Mouse (Mus musculus) liver, embryonic 15.5 days (tissue): Measurements from ENCODE around the gene Fsd1. TPM values are rescaled to one million over a fixed set of nuclear protein-coding genes. Genes with fewer than 3 reads are reported as not detected.

Source experiments
- ATAC-seq: fragments of 200-750 bp; cut with Nextera tagmentation; 2 replicates; pipeline ENCODE4 v1.8.0; 2017; ENCODE audit warnings: moderate number of reproducible peaks, mild to moderate bottlenecking, moderate library complexity; ENCODE audit not compliant: insufficient read depth
- H3K27ac ChIP-seq: fragments of 300-500 bp; sonication (generic); replicated peaks from 2 replicates; pipeline ENCODE4 v1.5.1; 2015; ENCODE audit warnings: mild to moderate bottlenecking, inconsistent platforms
- H3K27me3 ChIP-seq: fragments of 300-500 bp; sonication (generic); 2 replicates; pipeline ENCODE4 v1.6.1; 2015; ENCODE audit warnings: mild to moderate bottlenecking, inconsistent platforms
- H3K36me3 ChIP-seq: fragments of 300-500 bp; sonication (generic); replicated peaks from 2 replicates; pipeline ENCODE4 v1.6.1; 2015; ENCODE audit warnings: moderate library complexity, mild to moderate bottlenecking, inconsistent platforms
- H3K4me1 ChIP-seq: fragments of 300-500 bp; sonication (generic); replicated peaks from 2 replicates; pipeline ENCODE4 v1.6.1; 2015; ENCODE audit warnings: inconsistent platforms
- H3K4me2 ChIP-seq: fragments of 300-500 bp; sonication (generic); 2 replicates; pipeline ENCODE4 v1.6.1; 2015; ENCODE audit warnings: moderate library complexity, mild to moderate bottlenecking, inconsistent platforms
- H3K4me3 ChIP-seq: fragments of 300-500 bp; sonication (generic); replicated peaks from 2 replicates; pipeline ENCODE4 v1.5.1; 2015; ENCODE audit warnings: mild to moderate bottlenecking, inconsistent platforms
- H3K9ac ChIP-seq: fragments of 300-500 bp; sonication (generic); 2 replicates; pipeline ENCODE4 v1.6.1; 2015; ENCODE audit warnings: moderate library complexity, mild to moderate bottlenecking, inconsistent platforms
- H3K9me3 ChIP-seq: fragments of 300-500 bp; sonication (generic); replicated peaks from 2 replicates; pipeline ENCODE4 v1.6.1; 2016; ENCODE audit warnings: inconsistent platforms
- WGBS: fragments of 180-500 bp; shearing (Covaris S2); methylation state at CpG from one replicate; pipeline ENCODE4 v1.1.7; 2015; ENCODE audit warnings: mixed read lengths; ENCODE audit not compliant: insufficient replicate concordance; 5-methylcytosine and 5-hydroxymethylcytosine counted together
- polyA plus RNA-seq: library from polyadenylated mRNA; unstranded; fragments of >200 nt; fragmentation: Nextera tagmentation; extraction: Ambion mirVana; gene quantifications from 2 replicates; pipeline ENCODE4 v1.2.1, GENCODE M21; 2015

Fsd1 gene
- polyA plus RNA-seq, 1 experiment from 2014 or later: 0.13 TPM

GRCm38 (mm10) chr17:55963171-55963570 is 23.1 kb upstream of the Fsd1 start:
- H3K27ac ChIP-seq: peak overlapping the region; percentile 48; the same call in 1 of the 2 replicates
- no peak for ATAC-seq
- 66% methylated on average over 14 of the region's 14 CpGs for WGBS

GRCm38 (mm10) chr17:55964496-55964895 is 21.8 kb upstream of the Fsd1 start:
- H3K36me3 ChIP-seq: peaks cover 56% of the 10 kb centered on the region

More at GRCm38 (mm10) chr17:55963171-55963570, 23.1 kb upstream of the Fsd1 start:
- Histone ChIP-seq H3K36me3 (peaks cover 56% of the 10 kb centered on the region), H3K4me2 (peak overlapping the region; percentile 29), H3K9ac (no peak overlapping the region), H3K27me3 (no peaks in the 10 kb centered on the region), H3K9me3 (no peaks in the 10 kb centered on the region), H3K4me1 (peaks cover 23% of the 10 kb centered on the region), H3K4me3 (no peak overlapping the region)

GRCm38 (mm10) chr17:55964996-55965395 is 21.3 kb upstream of the Fsd1 start:
- ATAC-seq: no peak
- no peaks in the 10 kb centered on the region for H3K9me3 ChIP-seq
- peaks cover 56% of the 10 kb centered on the region for H3K36me3 ChIP-seq
- H3K27me3 ChIP-seq: peaks cover 15% of the 10 kb centered on the region
- WGBS: 70% methylated on average over 9 of the region's 9 CpGs
- peaks cover 9% of the 10 kb centered on the region for H3K4me1 ChIP-seq
- H3K4me2 ChIP-seq: no peak overlapping the region
- no peak overlapping the region for H3K27ac ChIP-seq
- no peak overlapping the region for H3K9ac ChIP-seq
- no peak overlapping the region for H3K4me3 ChIP-seq

More at GRCm38 (mm10) chr17:55964496-55964895, 21.8 kb upstream of the Fsd1 start:
- H3K9me3 ChIP-seq: no peaks in the 10 kb centered on the region
- H3K9ac ChIP-seq: no peak overlapping the region
- no peak overlapping the region for H3K27ac ChIP-seq
- H3K4me3 ChIP-seq: no peak overlapping the region
- ATAC-seq: no peak
- peaks cover 10% of the 10 kb centered on the region for H3K27me3 ChIP-seq
- no peak overlapping the region for H3K4me2 ChIP-seq
- WGBS: 82% methylated on average over 10 of the region's 10 CpGs
- peaks cover 14% of the 10 kb centered on the region for H3K4me1 ChIP-seq

GRCm38 (mm10) chr17:55967186-55967585 is 19.1 kb upstream of the Fsd1 start:
- peaks cover 11% of the 10 kb centered on the region; the same call in 1 of the 2 replicates for H3K4me1 ChIP-seq
- H3K36me3 ChIP-seq: peaks cover 39% of the 10 kb centered on the region
- WGBS: 72% methylated on average over 4 of the region's 4 CpGs
- H3K4me3 ChIP-seq: no peak overlapping the region
- H3K27ac ChIP-seq: no peak overlapping the region
- no peak overlapping the region for H3K9ac ChIP-seq
- no peak overlapping the region for H3K4me2 ChIP-seq
- H3K27me3 ChIP-seq: peaks cover 37% of the 10 kb centered on the region
- H3K9me3 ChIP-seq: no peaks in the 10 kb centered on the region
- ATAC-seq: no peak

GRCm38 (mm10) chr17:55968210-55968609 is 18.1 kb upstream of the Fsd1 start:
- Histone ChIP-seq H3K9me3 (no peaks in the 10 kb centered on the region), H3K36me3 (peaks cover 37% of the 10 kb centered on the region), H3K9ac (no peak overlapping the region), H3K27ac (no peak overlapping the region), H3K27me3 (peaks cover 47% of the 10 kb centered on the region), H3K4me1 (peaks cover 9% of the 10 kb centered on the region; the same call in 1 of the 2 replicates), H3K4me3 (no peak overlapping the region), H3K4me2 (no peak overlapping the region)
- 55% methylated on average over 7 of the region's 7 CpGs for WGBS
- ATAC-seq: no peak

GRCm38 (mm10) chr17:55969560-55969959 is 16.7 kb upstream of the Fsd1 start:
- Histone ChIP-seq H3K27ac (no peak overlapping the region), H3K36me3 (peaks cover 30% of the 10 kb centered on the region), H3K4me3 (no peak overlapping the region), H3K4me1 (peaks cover 7% of the 10 kb centered on the region; the same call in 1 of the 2 replicates), H3K27me3 (peaks cover 55% of the 10 kb centered on the region), H3K4me2 (no peak overlapping the region), H3K9me3 (no peaks in the 10 kb centered on the region), H3K9ac (no peak overlapping the region)
- WGBS: 49% methylated on average over 14 of the region's 14 CpGs
- no peak for ATAC-seq

- no peaks in the 10 kb centered on the region for H3K9me3 ChIP-seq
- H3K27ac ChIP-seq: no peak within 1 kb of the TSS
- WGBS: 8% methylated on average over 55 of the region's 55 CpGs
- H3K4me3 ChIP-seq: peak within 1 kb of the TSS; percentile 33
- H3K36me3 ChIP-seq: peaks cover 23% of the 10 kb centered on the region
- ATAC-seq: no peak
- no peak within 1 kb of the TSS for H3K9ac ChIP-seq
- H3K4me2 ChIP-seq: peak within 1 kb of the TSS; percentile 59
- peaks cover 55% of the 10 kb centered on the region for H3K27me3 ChIP-seq
- H3K4me1 ChIP-seq: peaks cover 7% of the 10 kb centered on the region; the same call in 1 of the 2 replicates
These were observed 16.1 kb upstream of the Fsd1 start, which contains the start of gene Shd for GRCm38 (mm10) chr17:55969966-55970891. Gene Shd, plus strand, starts transcription at chr17:55970467.

GRCm38 (mm10) chr17:55971453-55971852 is 14.9 kb upstream of the Fsd1 start:
- no peak overlapping the region for H3K4me3 ChIP-seq

GRCm38 (mm10) chr17:55976255-55976862 is 9.9 kb upstream of the Fsd1 start:
- Histone ChIP-seq H3K9me3 (no peaks in the 10 kb centered on the region), H3K4me1 (peaks cover 10% of the 10 kb centered on the region; the same call in 1 of the 2 replicates), H3K36me3 (no peaks in the 10 kb centered on the region), H3K27ac (no peak overlapping the region), H3K9ac (no peak overlapping the region), H3K4me3 (no peak overlapping the region), H3K27me3 (peaks cover 26% of the 10 kb centered on the region), H3K4me2 (no peak overlapping the region)
- 15% methylated on average over 13 of the region's 13 CpGs for WGBS
- peak; percentile 57 for ATAC-seq

More at GRCm38 (mm10) chr17:55971453-55971852, 14.9 kb upstream of the Fsd1 start:
- Histone ChIP-seq H3K36me3 (peaks cover 13% of the 10 kb centered on the region), H3K9ac (no peak overlapping the region), H3K27me3 (peaks cover 55% of the 10 kb centered on the region), H3K9me3 (no peaks in the 10 kb centered on the region), H3K4me1 (peaks cover 10% of the 10 kb centered on the region; the same call in 1 of the 2 replicates), H3K27ac (no peak overlapping the region), H3K4me2 (no peak overlapping the region)
- no peak for ATAC-seq
- 25% methylated on average over 22 of the region's 22 CpGs for WGBS

GRCm38 (mm10) chr17:55977301-55977700 is 9.0 kb upstream of the Fsd1 start:
- Histone ChIP-seq H3K36me3 (no peaks in the 10 kb centered on the region), H3K4me2 (no peak overlapping the region), H3K4me1 (peaks cover 10% of the 10 kb centered on the region; the same call in 1 of the 2 replicates), H3K4me3 (no peak overlapping the region), H3K27me3 (peaks cover 17% of the 10 kb centered on the region), H3K9ac (no peak overlapping the region), H3K9me3 (no peaks in the 10 kb centered on the region), H3K27ac (no peak overlapping the region)
- WGBS: 36% methylated on average over 3 of the region's 3 CpGs
- peak; percentile 55; the same call in 1 of the 2 replicates for ATAC-seq
